Mouse (Mus musculus) splenic B cell, adult 2 months (primary cell): ENCODE results near the gene Wnt10b.
A peak's percentile ranks its signal among the peaks of the same experiment; 100 is the strongest.

Experiments used
- DNase-seq: peaks from one replicate; pipeline ENCODE4 v3.0.0-alpha.2; 2011; ENCODE audit warnings: low read depth, low spot score
- H3K27me3 ChIP-seq: 2 replicates; pipeline ENCODE4 v1.6.1; 2012; ENCODE audit warnings: mild to moderate bottlenecking, low read length, moderate library complexity, mixed read lengths; ENCODE audit not compliant: control insufficient read depth, poor library complexity, insufficient read depth, severe bottlenecking
- H3K36me3 ChIP-seq: 2 replicates; pipeline ENCODE4 v1.6.1; 2012; ENCODE audit warnings: mild to moderate bottlenecking, low read length, moderate library complexity, mixed read lengths; ENCODE audit not compliant: control insufficient read depth, poor library complexity, insufficient read depth, severe bottlenecking

Wnt10b gene

DNA sequence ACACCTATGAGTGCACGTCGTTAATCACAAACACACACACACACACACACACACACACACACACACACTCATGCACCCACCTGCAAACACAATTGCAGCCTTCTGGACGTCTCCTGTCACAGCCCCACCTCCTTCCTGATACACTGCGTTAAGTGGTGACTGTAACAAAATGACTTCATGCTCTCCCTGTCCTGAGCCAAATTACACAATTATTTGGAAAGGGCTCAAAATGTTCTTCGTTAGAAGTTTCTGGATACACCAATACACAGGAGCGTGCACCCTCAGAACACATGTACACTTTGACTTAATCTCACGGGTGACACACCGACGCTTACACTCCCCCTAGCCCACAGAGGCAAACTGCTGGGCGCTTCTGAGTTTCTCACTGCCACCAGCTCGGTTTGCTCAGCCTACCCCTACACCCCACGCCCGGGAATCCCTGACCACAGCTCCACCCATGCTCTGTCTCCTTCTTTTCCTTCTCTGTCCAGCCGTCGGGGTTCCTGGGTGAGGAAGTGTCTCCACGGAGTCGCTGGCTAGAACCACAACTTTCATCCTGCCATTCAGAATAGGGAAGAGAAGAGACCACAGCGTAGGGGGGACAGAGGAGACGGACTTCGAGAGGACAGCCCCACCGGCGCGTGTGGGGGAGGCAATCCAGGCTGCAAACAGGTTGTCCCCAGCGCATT is 11.2 kb upstream of the Wnt10b start:
- H3K36me3 ChIP-seq, result no peaks in the 10 kb centered on the region
- H3K27me3 ChIP-seq, result no peaks in the 10 kb centered on the region; the same call in 1 of the 2 replicates
- no peak for DNase-seq

DNA sequence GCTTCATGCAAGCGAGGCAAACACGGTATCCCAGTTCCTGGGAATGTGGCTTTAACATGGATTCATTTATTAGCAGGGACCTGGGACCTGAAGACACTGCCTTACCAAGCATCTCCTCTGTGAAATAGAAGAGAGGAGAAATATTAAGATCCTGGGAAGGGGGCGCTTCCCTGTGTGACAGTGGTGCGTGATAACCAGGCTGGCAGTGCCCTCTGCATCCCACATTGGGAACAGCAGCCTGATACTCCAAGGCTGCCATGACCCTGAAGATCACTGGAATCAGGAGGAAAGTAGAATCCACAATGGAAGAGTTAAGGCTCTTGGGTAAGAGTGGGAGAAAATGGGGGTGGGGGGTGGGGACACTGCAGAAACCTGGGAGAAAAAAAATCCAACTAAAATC is 10.0 kb upstream of the Wnt10b start:
- Histone ChIP-seq H3K27me3 (no peaks in the 10 kb centered on the region; the same call in 1 of the 2 replicates), H3K36me3 (no peaks in the 10 kb centered on the region)
- no peak for DNase-seq

DNA sequence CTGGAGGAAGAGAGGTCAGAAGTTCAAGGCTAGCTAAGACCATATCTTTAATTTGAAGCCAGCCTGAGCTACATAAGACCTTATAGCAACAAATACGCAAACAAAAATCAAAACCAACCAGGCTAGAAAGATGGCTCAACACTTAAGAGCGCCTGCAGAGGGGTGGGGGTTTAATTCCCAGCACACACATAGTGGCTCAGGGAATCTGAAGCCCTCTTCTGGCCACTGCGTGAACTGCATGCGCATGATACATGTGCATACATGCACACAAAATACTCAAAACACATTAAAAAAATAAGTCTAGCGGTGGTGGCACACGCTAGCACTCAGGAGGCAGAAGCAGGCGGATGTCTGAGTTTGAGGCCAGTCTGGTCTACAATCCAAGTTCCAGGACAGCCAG is 7.8 kb upstream of the Wnt10b start:
- Histone ChIP-seq H3K36me3 (no peaks in the 10 kb centered on the region), H3K27me3 (no peaks in the 10 kb centered on the region; the same call in 1 of the 2 replicates)
- DNase-seq, result peak; percentile 49

DNA sequence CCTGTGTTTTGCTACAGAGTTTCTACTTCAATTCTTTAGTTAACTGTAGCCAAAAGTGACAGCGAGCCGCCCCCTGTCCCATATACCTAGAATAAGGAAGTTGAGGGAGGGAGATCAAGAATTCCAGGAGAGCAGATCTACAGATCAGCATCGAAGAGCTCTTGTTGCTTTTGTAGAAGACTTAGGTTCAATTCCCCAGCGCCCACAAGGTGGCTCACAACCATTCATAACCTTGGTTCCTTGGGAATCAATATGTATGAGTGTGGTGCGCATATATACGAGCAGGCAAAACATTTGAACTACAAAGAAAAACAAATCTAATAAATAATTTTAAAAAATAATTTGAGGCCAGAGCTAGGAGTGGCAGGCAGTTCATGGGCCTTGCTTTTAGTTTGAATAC is 3.2 kb upstream of the Wnt10b start:
- Histone ChIP-seq H3K27me3 (no peaks in the 10 kb centered on the region; the same call in 1 of the 2 replicates), H3K36me3 (no peaks in the 10 kb centered on the region)
- no peak for DNase-seq

DNA sequence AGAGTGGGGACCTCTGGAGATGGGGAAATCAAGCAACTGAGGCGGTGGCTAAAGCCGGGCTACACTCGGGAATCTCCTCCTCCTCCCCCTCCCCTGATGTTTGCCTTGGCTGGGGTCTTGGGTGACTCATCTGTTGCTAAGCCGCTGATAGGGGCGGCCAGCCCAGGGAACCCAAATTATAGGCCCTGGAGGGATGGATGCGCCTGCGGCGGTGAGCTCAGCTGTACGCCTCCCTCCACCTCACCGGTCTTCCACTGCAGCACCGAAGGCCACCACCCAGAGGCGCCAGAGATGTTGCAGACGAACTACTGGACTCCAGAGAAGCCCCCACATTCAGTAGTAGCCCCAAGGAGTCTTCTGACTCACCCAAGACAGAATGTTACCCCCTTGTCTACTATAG is 2.6 kb upstream of the Wnt10b start:
- Histone ChIP-seq H3K27me3 (no peaks in the 10 kb centered on the region; the same call in 1 of the 2 replicates), H3K36me3 (no peaks in the 10 kb centered on the region)
- DNase-seq, result no peak

DNA sequence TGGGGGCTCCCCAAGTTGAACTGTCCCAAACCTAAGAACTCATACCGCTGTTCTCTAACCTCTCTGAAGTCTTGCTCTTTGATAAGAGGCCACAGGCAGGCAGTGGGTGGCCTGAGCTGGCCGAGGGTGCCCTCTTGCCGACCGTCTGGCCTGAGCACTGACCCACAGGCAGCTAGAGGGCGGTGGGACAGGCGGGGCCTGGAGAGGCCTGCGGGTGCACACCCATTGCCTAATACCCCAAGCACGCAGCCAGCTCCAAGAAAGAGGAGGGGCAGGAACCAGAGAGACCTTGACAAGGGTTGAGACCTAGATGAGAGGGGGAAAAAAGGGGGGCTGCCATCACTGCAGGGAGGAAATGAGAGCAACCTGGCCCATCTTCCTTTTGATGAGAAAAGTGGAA is 2.1 kb upstream of the Wnt10b start:
- H3K36me3 ChIP-seq, result no peaks in the 10 kb centered on the region
- no peak for DNase-seq

DNA sequence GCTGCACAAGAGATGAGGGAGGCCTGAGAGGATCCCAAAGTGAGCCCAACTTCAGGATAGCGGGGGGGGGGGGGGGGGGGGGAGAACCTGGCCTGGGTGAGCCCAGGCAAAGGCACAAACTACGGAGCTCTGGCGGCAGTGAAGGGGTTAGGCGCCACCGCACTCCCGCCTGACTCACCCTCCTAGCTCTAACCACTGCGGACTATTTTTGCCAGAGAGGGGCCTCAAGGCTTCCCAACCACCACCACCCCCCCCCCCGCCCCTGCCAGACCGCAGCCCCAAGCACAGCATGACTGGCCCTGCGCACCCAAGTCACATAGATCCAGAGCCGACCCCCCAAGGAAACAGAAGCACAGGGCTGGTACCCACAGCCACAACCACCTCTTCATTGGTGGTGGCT is 856 bp upstream of the Wnt10b start:
- no peaks in the 10 kb centered on the region; the same call in 1 of the 2 replicates for H3K27me3 ChIP-seq
- no peak for DNase-seq
- H3K36me3 ChIP-seq, result no peaks in the 10 kb centered on the region

More for the DNA sequence above, 2.1 kb upstream of the Wnt10b start:
- H3K27me3 ChIP-seq, result no peaks in the 10 kb centered on the region; the same call in 1 of the 2 replicates

DNA sequence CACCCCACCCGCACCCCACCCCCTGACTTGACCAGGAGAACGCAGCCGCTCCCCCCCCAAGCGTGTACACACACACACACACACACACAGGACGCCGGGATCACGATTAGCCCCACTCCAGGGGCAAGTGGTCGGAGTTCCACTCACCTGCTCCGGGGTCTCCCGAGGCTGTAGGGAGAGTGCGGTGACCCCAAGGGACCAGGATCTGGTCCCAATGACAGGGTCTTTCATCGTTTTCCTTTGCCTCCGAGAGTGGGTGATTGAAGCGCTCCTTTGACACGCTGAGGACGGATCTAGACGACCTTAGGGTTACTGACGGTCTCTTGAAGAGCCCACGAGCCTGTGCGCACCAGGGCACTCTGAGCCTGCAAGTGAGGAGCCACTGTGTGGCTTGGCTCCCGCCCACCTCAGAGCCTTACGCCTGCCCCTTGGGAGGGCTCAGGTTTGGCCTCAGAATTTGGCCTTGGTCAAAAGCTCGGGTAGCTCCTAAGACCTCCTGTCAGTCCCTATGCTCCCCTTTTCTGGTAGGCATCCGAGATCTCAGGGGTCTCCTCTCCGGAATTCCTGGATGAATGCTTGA is 331 bp upstream of the Wnt10b start:
- peak; percentile 46 for DNase-seq
- Histone ChIP-seq H3K27me3 (no peaks in the 10 kb centered on the region; the same call in 1 of the 2 replicates), H3K36me3 (no peaks in the 10 kb centered on the region)

DNA sequence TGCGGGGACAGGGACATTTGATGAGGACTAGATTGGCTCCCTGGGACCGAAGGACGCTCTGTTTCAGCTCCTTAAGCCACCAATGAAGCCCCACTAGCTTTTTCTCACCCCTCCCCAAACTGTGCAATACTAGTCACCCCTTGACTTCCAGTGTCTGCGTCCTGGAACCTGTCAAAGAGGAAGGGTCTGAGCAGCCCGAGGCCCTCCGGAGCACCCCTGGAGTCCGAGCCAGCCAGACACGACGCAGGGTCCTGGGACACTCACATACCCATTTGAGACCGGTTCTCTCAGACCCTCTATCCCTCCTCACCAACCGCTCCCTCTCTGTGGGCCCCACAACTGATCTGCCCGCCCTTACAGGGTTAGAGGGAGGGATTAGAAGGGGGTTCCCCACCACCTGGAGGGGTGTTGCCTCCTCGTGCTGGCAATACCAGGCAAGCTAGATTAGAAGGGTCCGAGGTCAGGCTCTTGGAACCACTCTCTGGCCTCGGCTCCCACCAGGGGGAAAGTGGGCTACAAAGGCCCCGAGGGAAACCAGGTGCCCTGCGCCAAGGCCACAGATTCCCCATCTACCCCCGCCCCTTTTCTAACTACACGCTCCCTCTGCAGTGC is 839 bp downstream of the Wnt10b start:
- no peaks in the 10 kb centered on the region for H3K36me3 ChIP-seq
- no peaks in the 10 kb centered on the region; the same call in 1 of the 2 replicates for H3K27me3 ChIP-seq
- DNase-seq, result peak; percentile 43

DNA sequence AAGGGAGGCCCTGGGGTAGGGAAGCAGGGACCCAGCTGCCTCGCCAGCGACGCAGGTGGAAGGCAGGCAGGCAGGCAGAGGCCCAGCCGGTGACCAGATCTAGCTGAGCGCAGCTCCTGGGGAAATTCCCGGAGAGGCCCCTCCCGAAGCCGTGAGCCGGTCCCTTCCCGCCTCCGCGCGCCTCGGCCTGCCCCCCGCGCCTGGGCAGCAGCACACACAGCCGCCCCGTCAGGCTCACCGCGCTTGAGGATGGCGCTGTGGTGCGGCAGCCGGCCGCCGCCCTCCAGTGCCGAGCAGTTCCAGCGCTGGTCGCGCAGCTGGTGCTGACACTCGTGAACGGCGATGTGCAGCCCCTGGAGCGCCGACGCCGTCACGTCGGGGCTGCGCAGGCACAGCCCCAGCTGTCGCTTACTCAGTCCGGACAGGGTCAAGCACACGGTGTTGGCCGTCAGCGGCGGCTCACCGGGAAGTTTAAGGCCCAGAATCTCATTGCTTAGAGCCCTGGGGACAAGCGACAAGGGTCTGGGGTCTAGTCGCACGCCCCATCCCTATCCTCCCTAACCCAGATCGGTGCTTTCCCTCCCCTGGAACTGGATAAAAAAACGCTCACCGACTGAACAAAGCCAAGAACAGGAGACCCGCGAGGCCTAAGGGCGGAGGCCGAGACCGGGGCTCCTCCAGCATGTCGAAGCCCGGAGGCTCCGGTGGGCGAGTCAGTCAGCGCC is 1.5 kb downstream of the Wnt10b start:
- no peaks in the 10 kb centered on the region for H3K36me3 ChIP-seq
- DNase-seq, result peak; percentile 78

DNA sequence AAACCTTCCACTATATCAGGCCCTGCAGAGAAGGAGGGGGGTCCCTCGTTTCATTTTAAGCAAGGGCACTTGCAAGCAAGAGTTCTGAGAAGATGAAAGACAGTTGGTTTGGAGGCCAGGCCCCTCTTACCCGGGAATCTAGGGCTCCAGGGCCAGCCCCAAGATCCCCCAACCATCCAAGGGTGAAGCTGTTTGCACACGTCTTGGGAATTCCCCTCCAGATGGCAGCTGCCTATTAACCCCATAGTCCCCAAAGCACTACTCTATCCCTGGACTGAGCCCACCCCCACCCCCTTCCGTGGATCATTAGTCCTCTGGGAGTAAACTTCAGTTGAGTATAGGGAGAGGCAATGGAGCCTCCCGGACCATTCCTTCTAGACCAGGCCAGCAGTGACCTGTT is 2.4 kb downstream of the Wnt10b start:
- no peak for DNase-seq
- no peaks in the 10 kb centered on the region for H3K36me3 ChIP-seq
- no peaks in the 10 kb centered on the region; the same call in 1 of the 2 replicates for H3K27me3 ChIP-seq

More for the DNA sequence above, 1.5 kb downstream of the Wnt10b start:
- H3K27me3 ChIP-seq, result no peaks in the 10 kb centered on the region; the same call in 1 of the 2 replicates

DNA sequence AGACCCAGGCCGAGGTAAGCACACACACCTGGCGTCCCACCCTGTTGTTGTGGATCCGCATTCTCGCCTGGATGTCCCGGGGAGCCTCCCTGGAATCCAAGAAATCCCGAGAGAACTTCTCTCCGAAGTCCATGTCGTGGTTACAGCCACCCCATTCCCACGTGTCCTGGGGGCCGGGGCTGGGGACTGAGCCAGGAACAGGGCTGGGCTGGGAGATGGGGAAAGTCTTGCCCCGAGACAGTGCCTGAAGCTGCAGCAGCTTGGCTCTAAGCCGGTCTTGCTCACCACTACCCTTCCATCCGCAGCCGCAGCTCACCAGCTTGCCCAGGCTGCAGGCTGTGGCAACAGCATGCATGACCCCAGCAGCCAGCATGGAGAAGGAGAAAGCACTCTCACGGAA is 3.9 kb downstream of the Wnt10b start:
- no peak for DNase-seq

DNA sequence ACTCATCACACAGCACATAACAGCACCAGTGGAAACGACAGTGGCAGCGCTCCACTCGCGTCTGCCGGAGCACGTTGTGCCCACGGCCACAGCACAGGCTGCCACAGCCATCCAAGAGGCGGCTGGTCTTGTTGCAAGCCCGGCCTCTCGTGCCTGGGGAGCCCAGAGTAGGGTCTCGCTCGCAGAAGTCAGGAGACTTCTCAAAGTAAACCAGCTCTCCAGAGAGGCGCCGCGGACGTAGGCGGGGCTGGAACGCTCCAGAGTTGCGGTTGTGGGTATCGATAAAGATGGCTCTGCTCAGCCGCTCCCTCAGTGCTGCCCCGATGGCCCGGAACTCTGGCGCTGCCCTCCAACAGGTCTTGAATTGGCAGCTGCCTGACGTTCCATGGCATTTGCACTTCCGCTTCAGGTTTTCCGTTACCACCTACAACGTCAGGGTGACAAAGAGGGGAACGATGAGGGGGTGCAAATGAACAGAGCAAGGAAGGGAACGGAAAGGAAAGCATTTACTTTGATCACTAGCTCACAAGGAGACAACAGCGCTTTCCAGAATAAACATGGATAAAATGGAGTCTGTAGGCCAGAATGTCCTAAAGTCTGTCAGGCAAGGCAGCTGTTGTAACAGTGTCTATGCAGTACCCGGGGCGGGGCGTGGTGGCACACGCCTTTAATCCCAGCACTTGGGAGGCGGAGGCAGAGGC is 5.3 kb downstream of the Wnt10b start:
- Histone ChIP-seq H3K36me3 (no peaks in the 10 kb centered on the region), H3K27me3 (no peaks in the 10 kb centered on the region)
- DNase-seq, result peak; percentile 82

More for the DNA sequence above, 3.9 kb downstream of the Wnt10b start:
- H3K27me3 ChIP-seq, result no peaks in the 10 kb centered on the region; the same call in 1 of the 2 replicates
- H3K36me3 ChIP-seq, result no peaks in the 10 kb centered on the region

DNA sequence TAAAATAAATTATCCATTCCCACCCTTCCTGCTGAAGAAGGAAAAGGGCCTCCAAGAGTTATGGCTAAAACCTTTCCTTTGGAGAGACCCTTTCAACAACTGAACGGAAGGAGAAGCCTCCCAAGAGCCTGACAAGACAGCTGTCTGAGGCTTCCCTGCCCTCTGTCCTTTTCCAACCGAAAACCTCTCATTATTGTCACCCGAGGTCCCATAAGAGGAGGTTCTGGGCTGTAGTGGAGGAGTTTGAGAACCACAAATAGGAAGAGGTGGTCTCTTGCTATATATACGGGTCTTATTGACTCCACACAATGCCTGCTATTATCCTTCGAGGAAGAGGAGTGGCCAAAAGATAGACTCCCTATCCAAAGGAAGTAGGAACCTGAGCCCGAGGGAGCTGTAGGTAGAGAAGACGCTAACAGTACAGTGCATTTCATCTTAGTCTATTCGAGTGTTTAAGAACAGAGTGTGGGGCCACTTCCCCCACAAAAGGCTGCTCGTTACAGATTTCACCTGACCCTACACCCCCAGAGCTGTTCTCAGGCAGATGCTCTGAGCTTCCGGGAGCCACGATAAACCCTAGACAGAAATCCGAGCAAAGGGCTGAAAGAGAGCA is 6.0 kb downstream of the Wnt10b start:
- DNase-seq, result no peak
- no peaks in the 10 kb centered on the region for H3K27me3 ChIP-seq
- no peaks in the 10 kb centered on the region for H3K36me3 ChIP-seq
